Mouse (Mus musculus): ENCODE measurements at regions not wholly inside any gene's neighbourhood (a gene's known extent, or its start where the extent isn't known, plus 50 kb on each side); places are given as distances from the start of the nearest gene placed in this dataset.

DNA sequence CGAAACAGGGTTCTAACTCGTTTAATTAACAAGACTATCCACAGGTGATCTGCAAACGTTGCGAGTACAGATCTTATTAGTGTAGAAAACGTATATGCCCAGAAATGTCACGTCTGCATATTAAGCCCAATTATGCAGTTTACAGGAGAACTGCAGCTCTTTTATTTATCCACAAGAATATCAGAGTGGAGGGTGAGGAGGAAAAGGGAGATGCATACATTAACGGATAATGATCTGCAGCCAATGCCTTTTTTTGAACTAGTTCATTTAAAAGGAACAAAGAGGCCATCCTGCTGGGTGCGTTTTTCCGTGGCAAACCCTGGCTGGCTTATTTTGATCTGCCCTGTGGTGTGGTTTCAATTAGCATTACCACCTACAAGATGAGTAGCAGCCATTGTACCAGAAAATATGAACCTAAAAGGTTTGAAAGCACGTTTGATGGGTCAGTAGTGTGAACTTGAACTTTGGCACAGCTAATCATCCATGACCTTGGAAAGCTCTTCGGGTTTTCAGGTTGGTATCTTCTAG, 511.1 kb downstream of the Nyap2 start:
- H3K9me3 ChIP-seq: no peaks in the 10 kb centered on the region
- DNase-seq (ENCODE audit: extremely low spot score, low spot score): peak; percentile 48
- H3K4me1 ChIP-seq: peaks cover 36% of the 10 kb centered on the region
- no peaks in the 10 kb centered on the region for H3K27me3 ChIP-seq (ENCODE audit: poor library complexity, severe bottlenecking)
- peak overlapping the region; percentile 64 for H3K27ac ChIP-seq
- no peaks in the 10 kb centered on the region for H3K36me3 ChIP-seq (replicated peaks)
- H3K4me3 ChIP-seq: no peak overlapping the region
- 17% methylated on average over 11 of the region's 11 CpGs for WGBS

DNA sequence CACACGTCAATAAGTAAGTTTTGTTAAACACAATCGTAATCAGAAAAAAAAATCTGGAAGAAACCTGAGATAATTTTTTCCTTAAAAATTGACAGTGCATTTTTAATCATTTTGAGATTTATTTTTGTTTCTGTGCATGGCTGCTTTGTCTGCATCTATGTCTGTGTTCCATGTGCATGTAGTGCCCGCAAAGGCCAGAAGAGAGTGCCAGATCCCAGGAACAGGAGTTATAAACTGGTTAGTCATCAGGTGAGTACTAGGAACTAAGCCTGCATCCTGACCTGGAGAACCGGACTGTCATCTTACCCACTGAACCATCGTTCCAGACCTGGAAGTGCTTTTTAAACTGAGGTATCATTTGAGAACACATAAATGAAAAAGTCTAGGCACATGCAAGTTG, 514.9 kb downstream of the Nyap2 start:
- Histone ChIP-seq H3K27me3 (ENCODE audit: poor library complexity, severe bottlenecking) (no peaks in the 10 kb centered on the region), H3K9me3 (no peaks in the 10 kb centered on the region), H3K27ac (peak overlapping the region; percentile 3; the same call in 1 of the 2 replicates), H3K4me3 (no peak overlapping the region), H3K4me1 (peaks cover 65% of the 10 kb centered on the region), H3K36me3 (replicated peaks) (no peaks in the 10 kb centered on the region)
- 88% methylated on average over 5 of the region's 5 CpGs for WGBS
- no peak for DNase-seq (ENCODE audit: extremely low spot score, low spot score)

DNA sequence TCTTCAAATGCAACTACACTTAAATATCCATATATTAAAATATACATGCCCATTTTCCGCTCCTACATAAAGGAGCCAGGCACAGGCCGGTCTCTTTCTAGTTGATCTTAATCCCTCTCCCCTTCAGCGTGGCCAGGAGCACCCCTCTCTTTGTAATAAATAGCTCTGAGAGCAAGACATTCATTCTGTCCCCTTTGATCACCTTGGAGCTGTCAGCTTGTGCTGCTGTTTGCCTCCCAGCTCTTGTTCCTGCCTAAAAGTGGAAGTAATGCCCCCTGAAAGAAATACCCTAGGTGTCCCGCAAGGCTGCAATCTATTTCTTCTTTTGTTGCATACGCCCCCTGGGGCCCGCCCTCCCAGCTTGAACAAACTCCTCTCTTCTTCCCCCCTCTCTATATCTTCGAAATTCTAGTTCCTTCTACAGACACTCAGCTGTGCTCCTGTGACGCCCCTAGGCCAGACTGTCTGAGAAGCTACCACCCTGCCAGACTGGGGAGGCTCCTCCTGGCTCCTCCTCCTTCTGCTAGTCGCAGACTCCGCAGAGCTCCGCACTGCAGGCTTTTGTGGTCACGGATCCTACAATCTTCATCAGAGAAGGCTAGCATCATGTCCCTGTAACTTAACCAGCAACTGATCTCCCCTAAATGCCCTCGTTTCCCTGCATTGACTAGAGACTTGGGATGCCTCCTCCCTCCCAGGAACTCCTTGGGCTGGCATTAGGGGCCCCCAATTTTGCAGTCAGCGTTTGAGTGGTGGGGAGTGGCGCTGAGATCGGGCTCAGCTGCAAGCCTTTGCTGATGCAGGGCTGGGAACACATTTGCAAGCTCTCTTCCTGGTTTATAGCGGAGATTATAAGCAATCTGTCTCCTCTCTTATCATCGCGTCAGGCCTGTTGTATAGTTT, 516.8 kb downstream of the Nyap2 start:
- DNase-seq (ENCODE audit: extremely low spot score, low spot score): peak; percentile 93
- H3K27ac ChIP-seq: peak overlapping the region; percentile 92
- H3K27me3 ChIP-seq (ENCODE audit: poor library complexity, severe bottlenecking): no peaks in the 10 kb centered on the region
- H3K4me3 ChIP-seq: peak overlapping the region; percentile 47
- peaks cover 47% of the 10 kb centered on the region for H3K4me1 ChIP-seq
- H3K36me3 ChIP-seq (replicated peaks): no peaks in the 10 kb centered on the region
- H3K9me3 ChIP-seq: no peaks in the 10 kb centered on the region
- WGBS: 3% methylated on average over 19 of the region's 19 CpGs

DNA sequence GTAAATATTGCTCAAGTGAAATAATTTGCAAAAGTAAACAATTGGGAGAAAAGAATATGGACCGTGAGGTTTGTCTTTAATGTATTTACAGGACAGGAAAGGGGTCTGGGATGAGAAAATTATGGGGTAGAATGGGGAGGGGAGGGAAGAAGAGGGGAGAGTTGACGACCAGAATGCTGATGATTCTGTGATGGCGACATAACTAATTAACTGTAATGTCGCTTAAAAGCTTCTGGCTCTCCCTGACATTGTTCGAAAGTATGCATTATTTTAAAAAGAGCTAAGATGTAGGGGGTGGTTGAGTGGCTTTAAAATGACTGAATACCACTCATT, 517.4 kb downstream of the Nyap2 start:
- Histone ChIP-seq H3K27me3 (ENCODE audit: poor library complexity, severe bottlenecking) (no peaks in the 10 kb centered on the region), H3K4me3 (peak overlapping the region; percentile 47), H3K36me3 (replicated peaks) (no peaks in the 10 kb centered on the region), H3K9me3 (no peaks in the 10 kb centered on the region), H3K4me1 (peaks cover 43% of the 10 kb centered on the region), H3K27ac (peak overlapping the region; percentile 92)
- WGBS: 6% methylated on average over 5 of the region's 5 CpGs
- no peak for DNase-seq (ENCODE audit: extremely low spot score, low spot score)

DNA sequence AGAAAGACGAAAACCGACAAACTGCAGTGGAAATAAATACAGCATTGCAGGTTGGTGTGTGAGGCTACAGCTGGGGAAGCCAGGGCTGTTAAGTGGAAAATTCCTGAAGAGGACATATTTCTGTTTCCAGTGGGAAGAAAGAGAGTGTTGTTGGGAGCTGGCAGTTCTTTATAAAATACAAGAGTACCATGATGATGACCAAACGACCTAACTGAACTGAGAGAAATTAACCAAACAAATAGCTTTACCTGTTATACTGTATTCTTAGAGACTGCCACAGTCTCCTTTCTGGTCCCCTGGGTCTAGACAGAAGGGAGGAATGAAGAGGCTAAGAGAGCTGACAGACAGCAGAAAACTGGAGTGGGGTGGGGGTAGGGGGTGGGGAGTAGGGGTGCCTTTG, 517.9 kb downstream of the Nyap2 start:
- H3K4me1 ChIP-seq: peaks cover 43% of the 10 kb centered on the region
- H3K27me3 ChIP-seq (ENCODE audit: poor library complexity, severe bottlenecking): no peaks in the 10 kb centered on the region
- H3K9me3 ChIP-seq: no peaks in the 10 kb centered on the region
- no peak for DNase-seq (ENCODE audit: extremely low spot score, low spot score)
- no peaks in the 10 kb centered on the region for H3K36me3 ChIP-seq (replicated peaks)
- WGBS: 16% methylated on average over 3 of the region's 3 CpGs
- H3K27ac ChIP-seq: peak overlapping the region; percentile 92
- peak overlapping the region; percentile 47 for H3K4me3 ChIP-seq

DNA sequence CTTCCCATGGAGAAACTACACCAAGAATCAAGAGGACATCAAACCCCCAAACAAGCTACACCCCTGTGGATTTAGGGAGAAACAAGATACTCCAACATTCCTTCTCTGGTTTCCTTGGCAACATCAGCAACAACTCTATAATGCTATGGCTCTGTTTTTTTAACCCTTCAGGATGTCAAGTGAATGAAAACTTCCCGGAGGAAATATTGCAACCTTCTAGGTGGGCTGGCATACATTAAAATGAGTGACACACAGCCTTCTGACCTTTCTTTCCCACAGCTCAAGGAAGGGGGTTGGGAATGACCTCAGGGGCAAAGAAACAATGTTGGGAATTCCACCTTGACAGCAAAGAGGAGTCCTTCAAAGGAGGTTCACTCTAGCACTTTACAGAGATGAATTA, 532.0 kb downstream of the Nyap2 start:
- WGBS: 6% methylated on average over 1 of the region's 1 CpGs
- Histone ChIP-seq H3K36me3 (replicated peaks) (no peaks in the 10 kb centered on the region), H3K27me3 (ENCODE audit: poor library complexity, severe bottlenecking) (0 out of 2 replicates have a peak, but pooled peaks cover 6% of the 10 kb centered on the region), H3K4me3 (no peak overlapping the region), H3K4me1 (peaks cover 26% of the 10 kb centered on the region), H3K27ac (peak overlapping the region; percentile 66; the same call in 1 of the 2 replicates), H3K9me3 (no peaks in the 10 kb centered on the region)
- peak; percentile 39 for DNase-seq (ENCODE audit: extremely low spot score, low spot score)

DNA sequence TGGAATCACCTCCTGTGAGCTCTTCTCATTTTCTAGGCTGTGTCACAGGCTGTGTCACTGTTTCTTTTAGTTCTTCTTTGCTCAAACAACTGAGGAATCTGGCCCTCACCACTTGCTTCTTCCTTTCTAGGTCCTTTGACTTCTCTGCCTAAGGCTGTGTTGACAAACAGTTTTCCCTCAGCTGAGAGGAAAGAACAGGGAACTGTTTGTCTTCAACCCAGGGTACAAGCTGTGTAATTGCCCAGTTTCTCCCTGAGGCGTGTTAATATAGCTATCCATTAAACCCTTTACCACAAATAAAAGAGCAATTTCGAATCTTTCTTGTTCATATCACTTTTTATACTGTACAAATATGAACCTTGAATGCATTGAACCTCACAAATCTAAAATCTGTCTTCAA, 542.1 kb downstream of the Nyap2 start:
- DNase-seq (ENCODE audit: extremely low spot score, low spot score): no peak
- Histone ChIP-seq H3K36me3 (replicated peaks) (no peaks in the 10 kb centered on the region), H3K27ac (no peak overlapping the region), H3K4me3 (no peak overlapping the region), H3K4me1 (no peaks in the 10 kb centered on the region), H3K27me3 (ENCODE audit: poor library complexity, severe bottlenecking) (no peaks in the 10 kb centered on the region), H3K9me3 (0 out of 2 replicates have a peak, but pooled peaks cover 2% of the 10 kb centered on the region)
- 76% methylated on average over 2 of the region's 2 CpGs for WGBS

DNA sequence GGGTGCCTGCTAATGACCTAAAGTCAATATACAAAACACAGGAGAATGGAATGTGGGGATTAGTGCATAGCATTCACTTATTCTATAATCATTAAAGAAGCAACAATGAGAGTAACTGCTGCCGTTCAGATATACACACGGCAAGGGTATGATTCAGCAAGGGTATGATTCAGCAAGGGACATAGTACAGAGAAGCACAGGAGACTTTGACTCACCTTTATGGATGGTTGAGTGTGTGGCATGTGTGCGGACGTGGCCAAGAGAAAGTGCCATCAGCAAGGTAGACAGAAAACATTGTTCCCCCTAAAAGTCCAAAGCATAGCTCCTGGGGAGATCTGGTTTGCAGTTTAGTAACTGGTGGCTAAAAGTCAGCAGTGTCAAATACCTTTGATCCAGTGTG, 547.4 kb downstream of the Nyap2 start:
- Histone ChIP-seq H3K27me3 (ENCODE audit: poor library complexity, severe bottlenecking) (no peaks in the 10 kb centered on the region), H3K27ac (no peak overlapping the region), H3K4me1 (no peaks in the 10 kb centered on the region), H3K9me3 (peaks cover 2% of the 10 kb centered on the region; the same call in 1 of the 2 replicates), H3K36me3 (replicated peaks) (no peaks in the 10 kb centered on the region), H3K4me3 (no peak overlapping the region)
- DNase-seq (ENCODE audit: extremely low spot score, low spot score): no peak
- WGBS: 78% methylated on average over 4 of the region's 4 CpGs

DNA sequence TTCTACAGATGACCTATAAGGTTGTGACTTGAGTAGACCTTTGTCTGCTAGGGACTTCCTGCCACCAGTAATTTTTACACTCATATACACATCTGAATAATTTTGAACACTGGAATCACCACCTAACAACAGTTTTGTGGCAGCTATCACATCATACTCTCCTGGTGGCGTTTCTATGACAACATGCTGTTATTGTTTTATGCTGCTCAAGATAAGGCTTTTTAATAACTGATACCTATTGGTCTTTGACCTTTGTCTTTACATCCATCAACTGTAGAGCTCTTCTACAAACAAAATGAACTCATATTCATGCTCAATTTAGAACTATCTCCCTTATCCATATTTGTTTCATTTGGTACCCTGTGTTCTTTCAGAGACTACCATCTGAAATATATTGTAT, 556.0 kb downstream of the Nyap2 start:
- Histone ChIP-seq H3K9me3 (no peaks in the 10 kb centered on the region), H3K27me3 (ENCODE audit: poor library complexity, severe bottlenecking) (no peaks in the 10 kb centered on the region), H3K4me3 (no peak overlapping the region), H3K27ac (no peak overlapping the region), H3K4me1 (no peaks in the 10 kb centered on the region), H3K36me3 (replicated peaks) (no peaks in the 10 kb centered on the region)
- DNase-seq (ENCODE audit: extremely low spot score, low spot score): no peak
- WGBS: 94% methylated on average over 1 of the region's 1 CpGs

DNA sequence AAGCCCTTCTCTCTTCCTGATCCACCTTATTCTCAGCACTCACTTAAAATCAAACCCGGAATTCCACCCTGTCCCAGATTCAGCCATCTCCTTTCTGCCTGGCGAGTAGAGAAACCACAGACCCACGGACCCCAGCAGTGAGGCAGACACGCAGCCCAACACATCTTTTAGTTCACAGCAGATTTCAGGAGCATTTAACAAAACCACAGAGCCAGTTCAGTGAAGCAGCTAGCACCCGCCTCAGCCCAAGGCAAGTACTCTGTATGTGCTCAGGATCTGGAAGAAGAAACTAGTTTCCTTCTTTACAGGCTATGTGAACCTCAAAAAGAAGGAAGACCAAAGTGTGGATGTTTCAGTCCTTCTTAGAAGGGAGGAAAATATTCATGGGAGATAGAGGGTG, 560.6 kb downstream of the Nyap2 start:
- 88% methylated on average over 5 of the region's 5 CpGs for WGBS
- DNase-seq (ENCODE audit: extremely low spot score, low spot score): no peak

DNA sequence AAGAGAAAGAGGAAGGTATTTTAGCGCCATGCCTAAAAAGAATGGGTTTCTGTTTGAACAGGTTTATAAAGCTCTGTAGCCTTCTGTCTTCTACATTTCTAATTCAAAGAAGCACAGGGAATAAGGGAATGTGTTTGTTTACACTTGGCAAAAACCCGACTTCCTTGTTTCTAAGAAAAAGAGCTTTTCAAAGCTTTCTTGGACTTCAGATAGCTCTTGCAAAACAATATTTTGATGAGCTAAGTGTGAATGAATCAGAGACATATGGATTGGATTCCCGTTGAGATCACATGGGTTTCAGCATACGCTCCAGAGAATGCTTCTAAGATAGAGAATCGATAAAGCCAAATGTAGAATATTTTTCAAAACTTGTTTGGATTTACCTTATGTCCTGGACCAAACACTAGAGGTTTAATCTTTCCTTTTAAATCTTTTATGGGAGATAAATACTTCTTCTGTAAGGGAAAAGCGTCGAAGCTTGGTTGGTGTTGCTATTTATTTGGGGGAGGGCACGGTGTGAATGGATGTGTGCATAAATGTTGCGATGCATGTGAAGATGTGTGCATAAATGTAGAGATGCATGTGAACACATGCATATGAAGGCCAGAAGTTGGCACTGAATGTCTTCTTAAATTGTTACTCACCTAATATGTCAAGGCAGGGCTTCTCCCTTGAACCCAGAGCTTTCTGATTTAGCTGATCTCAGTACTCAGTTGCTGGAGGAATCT, 576.4 kb downstream of the Nyap2 start:
- Histone ChIP-seq H3K27ac (no peak overlapping the region), H3K36me3 (replicated peaks) (no peaks in the 10 kb centered on the region), H3K27me3 (ENCODE audit: poor library complexity, severe bottlenecking) (no peaks in the 10 kb centered on the region), H3K9me3 (no peaks in the 10 kb centered on the region), H3K4me1 (peaks cover 5% of the 10 kb centered on the region; the same call in 1 of the 2 replicates), H3K4me3 (no peak overlapping the region)
- 93% methylated on average over 9 of the region's 9 CpGs for WGBS
- no peak for DNase-seq (ENCODE audit: extremely low spot score, low spot score)

More for the DNA sequence above, 560.6 kb downstream of the Nyap2 start:
- H3K9me3 ChIP-seq: no peaks in the 10 kb centered on the region
- H3K27ac ChIP-seq: 0 out of 2 replicates have a peak overlapping the region, but pooled peaks have one; percentile 5
- no peaks in the 10 kb centered on the region for H3K36me3 ChIP-seq (replicated peaks)
- no peaks in the 10 kb centered on the region for H3K4me1 ChIP-seq
- H3K4me3 ChIP-seq: no peak overlapping the region
- no peaks in the 10 kb centered on the region for H3K27me3 ChIP-seq (ENCODE audit: poor library complexity, severe bottlenecking)

DNA sequence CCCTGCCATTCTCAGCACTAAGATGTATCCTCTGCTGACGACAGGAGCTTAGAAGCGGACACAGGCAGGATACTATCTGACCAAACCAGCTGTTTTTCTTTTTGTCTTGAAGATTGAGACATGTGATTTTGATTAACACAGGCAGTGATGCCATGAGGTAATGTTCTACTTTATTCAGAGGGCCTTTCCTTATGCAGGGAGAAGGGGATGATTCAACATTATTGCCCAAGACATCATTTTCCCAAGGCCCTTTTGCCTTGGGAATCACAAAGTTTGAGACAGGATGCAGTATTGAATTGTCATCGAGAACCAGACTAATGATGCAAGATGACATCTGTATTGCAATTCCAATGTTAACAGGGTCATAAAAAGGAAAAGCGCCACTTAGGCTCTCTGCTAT, 571.7 kb upstream of the Gm9747 start:
- Histone ChIP-seq H3K27ac (no peak overlapping the region), H3K9me3 (no peaks in the 10 kb centered on the region), H3K36me3 (replicated peaks) (no peaks in the 10 kb centered on the region), H3K4me3 (no peak overlapping the region), H3K4me1 (no peaks in the 10 kb centered on the region), H3K27me3 (ENCODE audit: poor library complexity, severe bottlenecking) (no peaks in the 10 kb centered on the region)
- DNase-seq (ENCODE audit: extremely low spot score, low spot score): no peak
- 71% methylated on average over 4 of the region's 4 CpGs for WGBS

DNA sequence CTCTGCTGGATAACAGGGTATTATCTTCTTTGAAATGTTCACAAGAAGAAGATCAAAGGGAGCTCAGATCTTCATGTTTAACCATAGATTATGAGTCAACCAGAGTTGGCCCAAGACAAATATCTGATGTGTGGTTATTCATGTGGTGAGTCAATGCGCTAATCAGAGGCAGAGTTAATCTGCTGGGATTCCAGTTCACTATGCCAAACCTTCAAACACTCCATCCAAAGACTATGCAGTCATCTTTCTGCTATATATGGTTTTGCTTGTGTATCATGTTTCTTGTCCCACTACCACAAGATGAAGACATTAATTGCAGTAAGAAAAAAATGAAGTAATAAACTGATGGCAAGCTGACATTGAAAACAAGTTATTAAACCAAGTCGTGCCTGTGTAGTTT, 561.8 kb upstream of the Gm9747 start:
- H3K9me3 ChIP-seq: no peaks in the 10 kb centered on the region
- WGBS: 91% methylated on average over 2 of the region's 2 CpGs
- H3K27ac ChIP-seq: no peak overlapping the region
- H3K4me3 ChIP-seq: no peak overlapping the region
- DNase-seq (ENCODE audit: extremely low spot score, low spot score): no peak
- no peaks in the 10 kb centered on the region for H3K36me3 ChIP-seq (replicated peaks)
- no peaks in the 10 kb centered on the region for H3K27me3 ChIP-seq (ENCODE audit: poor library complexity, severe bottlenecking)
- peaks cover 16% of the 10 kb centered on the region for H3K4me1 ChIP-seq
